Mouse (Mus musculus): ENCODE data around the gene Eif4g3. TPM values are rescaled to one million over a fixed set of nuclear protein-coding genes. Genes with fewer than 3 reads are reported as not detected.
"Not testable (repeated sequence)": the region's sequence is repeated elsewhere in the genome, so short reads cannot be mapped to it uniquely, and the experiment has no call there.

Eif4g3 gene
- polyA plus RNA-seq, 1 experiment from 2014 or later, result 33.6 TPM

GRCm38 (mm10) chr4:137960757-137961156, 32.1 kb upstream of the Eif4g3 start:
- no peak for ATAC-seq (replicated peaks; ENCODE audit: insufficient number of reproducible peaks, low FRiP score, low TSS enrichment)

GRCm38 (mm10) chr4:137962643-137963350, 30.0 kb upstream of the Eif4g3 start:
- ATAC-seq (replicated peaks; ENCODE audit: insufficient number of reproducible peaks, low FRiP score, low TSS enrichment), result no peak

More at GRCm38 (mm10) chr4:137960757-137961156, 32.1 kb upstream of the Eif4g3 start:
- 42% methylated on average over 11 of the region's 11 CpGs for WGBS (ENCODE audit: insufficient replicate concordance)
- H3K9me3 ChIP-seq (replicated peaks; ENCODE audit: control insufficient read depth, low read length), result no peaks in the 10 kb centered on the region
- no peak overlapping the region for H3K4me3 ChIP-seq (ENCODE audit: low read depth, low read length)
- peaks cover 47% of the 10 kb centered on the region for H3K36me3 ChIP-seq (ENCODE audit: control insufficient read depth, insufficient read depth, low read length)
- peaks cover 7% of the 10 kb centered on the region for H3K4me1 ChIP-seq (ENCODE audit: control insufficient read depth, insufficient read depth, low read length)
- no peak overlapping the region for H3K9ac ChIP-seq (ENCODE audit: low read depth, low read length)
- H3K4me2 ChIP-seq, result no peak overlapping the region
- H3K27me3 ChIP-seq (ENCODE audit: control insufficient read depth, insufficient read depth, low read length), result no peaks in the 10 kb centered on the region
- H3K27ac ChIP-seq (ENCODE audit: low read depth, low read length), result no peak overlapping the region

GRCm38 (mm10) chr4:137963431-137963830, 29.4 kb upstream of the Eif4g3 start:
- H3K4me1 ChIP-seq (ENCODE audit: control insufficient read depth, insufficient read depth, low read length), result peaks cover 7% of the 10 kb centered on the region
- 85% methylated on average over 6 of the region's 6 CpGs for WGBS (ENCODE audit: insufficient replicate concordance)
- no peaks in the 10 kb centered on the region for H3K27me3 ChIP-seq (ENCODE audit: control insufficient read depth, insufficient read depth, low read length)
- no peak for ATAC-seq (replicated peaks; ENCODE audit: insufficient number of reproducible peaks, low FRiP score, low TSS enrichment)
- no peak overlapping the region for H3K4me3 ChIP-seq (ENCODE audit: low read depth, low read length)
- no peak overlapping the region for H3K27ac ChIP-seq (ENCODE audit: low read depth, low read length)
- peaks cover 26% of the 10 kb centered on the region for H3K36me3 ChIP-seq (ENCODE audit: control insufficient read depth, insufficient read depth, low read length)
- no peak overlapping the region for H3K4me2 ChIP-seq
- H3K9me3 ChIP-seq (replicated peaks; ENCODE audit: control insufficient read depth, low read length), result no peaks in the 10 kb centered on the region
- no peak overlapping the region for H3K9ac ChIP-seq (ENCODE audit: low read depth, low read length)

More at GRCm38 (mm10) chr4:137962643-137963350, 30.0 kb upstream of the Eif4g3 start:
- H3K4me3 ChIP-seq (ENCODE audit: low read depth, low read length), result no peak overlapping the region
- H3K36me3 ChIP-seq (ENCODE audit: control insufficient read depth, insufficient read depth, low read length), result peaks cover 30% of the 10 kb centered on the region
- H3K9ac ChIP-seq (ENCODE audit: low read depth, low read length), result no peak overlapping the region
- H3K4me2 ChIP-seq, result no peak overlapping the region
- H3K4me1 ChIP-seq (ENCODE audit: control insufficient read depth, insufficient read depth, low read length), result peaks cover 7% of the 10 kb centered on the region
- no peaks in the 10 kb centered on the region for H3K9me3 ChIP-seq (replicated peaks; ENCODE audit: control insufficient read depth, low read length)
- no peaks in the 10 kb centered on the region for H3K27me3 ChIP-seq (ENCODE audit: control insufficient read depth, insufficient read depth, low read length)
- H3K27ac ChIP-seq (ENCODE audit: low read depth, low read length), result no peak overlapping the region
- 90% methylated on average over 20 of the region's 20 CpGs for WGBS (ENCODE audit: insufficient replicate concordance)

GRCm38 (mm10) chr4:137963881-137964584, 28.8 kb upstream of the Eif4g3 start:
- H3K9me3 ChIP-seq (replicated peaks; ENCODE audit: control insufficient read depth, low read length), result no peaks in the 10 kb centered on the region
- no peak overlapping the region for H3K4me2 ChIP-seq
- no peak overlapping the region for H3K9ac ChIP-seq (ENCODE audit: low read depth, low read length)
- ATAC-seq (replicated peaks; ENCODE audit: insufficient number of reproducible peaks, low FRiP score, low TSS enrichment), result no peak
- peaks cover 7% of the 10 kb centered on the region for H3K4me1 ChIP-seq (ENCODE audit: control insufficient read depth, insufficient read depth, low read length)
- H3K27me3 ChIP-seq (ENCODE audit: control insufficient read depth, insufficient read depth, low read length), result no peaks in the 10 kb centered on the region
- peaks cover 24% of the 10 kb centered on the region for H3K36me3 ChIP-seq (ENCODE audit: control insufficient read depth, insufficient read depth, low read length)
- H3K4me3 ChIP-seq (ENCODE audit: low read depth, low read length), result no peak overlapping the region
- 64% methylated on average over 9 of the region's 9 CpGs for WGBS (ENCODE audit: insufficient replicate concordance)
- H3K27ac ChIP-seq (ENCODE audit: low read depth, low read length), result no peak overlapping the region

- Histone ChIP-seq H3K27ac (ENCODE audit: low read depth, low read length) (no peak overlapping the region), H3K4me1 (ENCODE audit: control insufficient read depth, insufficient read depth, low read length) (peaks cover 7% of the 10 kb centered on the region)
- WGBS (ENCODE audit: insufficient replicate concordance), result 95% methylated on average over 11 of the region's 11 CpGs
Measured at GRCm38 (mm10) chr4:137964585-137964930, 28.3 kb upstream of the Eif4g3 start.

GRCm38 (mm10) chr4:137968203-137968602, 24.6 kb upstream of the Eif4g3 start:
- Histone ChIP-seq H3K36me3 (ENCODE audit: control insufficient read depth, insufficient read depth, low read length) (no peaks in the 10 kb centered on the region), H3K27ac (ENCODE audit: low read depth, low read length) (no peak overlapping the region), H3K4me3 (ENCODE audit: low read depth, low read length) (no peak overlapping the region), H3K4me1 (ENCODE audit: control insufficient read depth, insufficient read depth, low read length) (no peaks in the 10 kb centered on the region), H3K9me3 (replicated peaks; ENCODE audit: control insufficient read depth, low read length) (no peaks in the 10 kb centered on the region), H3K4me2 (no peak overlapping the region), H3K27me3 (ENCODE audit: control insufficient read depth, insufficient read depth, low read length) (no peaks in the 10 kb centered on the region), H3K9ac (ENCODE audit: low read depth, low read length) (no peak overlapping the region)
- whole genome bisulfite sequencing (ENCODE audit: insufficient replicate concordance), result 11% methylated on average over 9 of the region's 9 CpGs
- no peak for ATAC-seq (replicated peaks; ENCODE audit: insufficient number of reproducible peaks, low FRiP score, low TSS enrichment)

More at GRCm38 (mm10) chr4:137964585-137964930, 28.3 kb upstream of the Eif4g3 start:
- Histone ChIP-seq H3K36me3 (ENCODE audit: control insufficient read depth, insufficient read depth, low read length) (peaks cover 19% of the 10 kb centered on the region), H3K4me3 (ENCODE audit: low read depth, low read length) (no peak overlapping the region), H3K27me3 (ENCODE audit: control insufficient read depth, insufficient read depth, low read length) (no peaks in the 10 kb centered on the region), H3K4me2 (no peak overlapping the region), H3K9ac (ENCODE audit: low read depth, low read length) (no peak overlapping the region), H3K9me3 (replicated peaks; ENCODE audit: control insufficient read depth, low read length) (no peaks in the 10 kb centered on the region)
- no peak for ATAC-seq (replicated peaks; ENCODE audit: insufficient number of reproducible peaks, low FRiP score, low TSS enrichment)

GRCm38 (mm10) chr4:137970623-137971199, 22.1 kb upstream of the Eif4g3 start:
- not testable (repeated sequence) for H3K4me1 ChIP-seq (ENCODE audit: control insufficient read depth, insufficient read depth, low read length); H3K27ac ChIP-seq (ENCODE audit: low read depth, low read length); H3K36me3 ChIP-seq (ENCODE audit: control insufficient read depth, insufficient read depth, low read length); H3K9me3 ChIP-seq (replicated peaks; ENCODE audit: control insufficient read depth, low read length); ATAC-seq (replicated peaks; ENCODE audit: insufficient number of reproducible peaks, low FRiP score, low TSS enrichment); H3K9ac ChIP-seq (ENCODE audit: low read depth, low read length); H3K4me2 ChIP-seq; H3K27me3 ChIP-seq (ENCODE audit: control insufficient read depth, insufficient read depth, low read length); H3K4me3 ChIP-seq (ENCODE audit: low read depth, low read length)
- WGBS (ENCODE audit: insufficient replicate concordance), result no CpG with 5 or more reads among the region's 11 CpGs

GRCm38 (mm10) chr4:137974856-137975432, 17.9 kb upstream of the Eif4g3 start:
- not testable (repeated sequence) for H3K27ac ChIP-seq (ENCODE audit: low read depth, low read length); H3K9ac ChIP-seq (ENCODE audit: low read depth, low read length); H3K9me3 ChIP-seq (replicated peaks; ENCODE audit: control insufficient read depth, low read length); H3K4me1 ChIP-seq (ENCODE audit: control insufficient read depth, insufficient read depth, low read length); ATAC-seq (replicated peaks; ENCODE audit: insufficient number of reproducible peaks, low FRiP score, low TSS enrichment); H3K4me3 ChIP-seq (ENCODE audit: low read depth, low read length); H3K4me2 ChIP-seq; H3K27me3 ChIP-seq (ENCODE audit: control insufficient read depth, insufficient read depth, low read length); H3K36me3 ChIP-seq (ENCODE audit: control insufficient read depth, insufficient read depth, low read length)
- WGBS (ENCODE audit: insufficient replicate concordance), result no CpG with 5 or more reads among the region's 11 CpGs
